Mouse (Mus musculus): Measurements from ENCODE around the gene Hdhd5. TPM values are rescaled to one million over a fixed set of nuclear protein-coding genes. Genes with fewer than 3 reads are reported as not detected.

Gene Hdhd5
- polyA plus RNA-seq, 1 experiment from 2014 or later, result 17.0 TPM

DNA sequence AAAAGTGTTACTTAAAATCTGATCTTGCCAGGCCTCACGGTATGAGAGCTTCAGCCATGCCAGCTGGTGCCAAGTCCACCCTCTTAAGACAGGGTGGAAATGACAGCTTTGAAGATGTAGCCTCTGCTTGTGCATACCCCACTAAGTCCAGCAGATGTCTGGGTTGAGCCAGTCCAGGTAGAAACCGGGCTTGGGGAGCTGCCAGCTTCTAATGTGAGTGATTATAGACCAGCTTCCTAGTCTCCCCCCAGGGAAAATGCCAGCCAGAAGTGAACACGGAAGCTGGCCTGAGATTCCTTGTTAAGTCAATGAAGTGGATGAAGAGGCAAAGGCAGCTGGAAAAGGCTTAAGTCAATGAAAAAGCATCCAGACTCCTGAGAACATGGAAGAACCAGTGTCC, 34.6 kb downstream of the Hdhd5 start:
- H3K9me3 ChIP-seq (ENCODE audit: control insufficient read depth, low read depth, low read length), result 0 out of 2 replicates have a peak, but pooled peaks cover 6% of the 10 kb centered on the region
- 57% methylated on average over 3 of the region's 3 CpGs for WGBS
- H3K9ac ChIP-seq (replicated peaks; ENCODE audit: low read depth, low read length), result no peak overlapping the region
- no peaks in the 10 kb centered on the region for H3K36me3 ChIP-seq (ENCODE audit: control insufficient read depth, insufficient read depth, low read length)
- no peak overlapping the region for H3K4me2 ChIP-seq (replicated peaks; ENCODE audit: low read depth, low read length)
- H3K27ac ChIP-seq (ENCODE audit: low read length), result no peak overlapping the region
- no peak for ATAC-seq (ENCODE audit: insufficient number of reproducible peaks, insufficient read depth, low FRiP score, low read depth)
- H3K27me3 ChIP-seq (ENCODE audit: control insufficient read depth, insufficient read depth, low read length), result peaks cover 14% of the 10 kb centered on the region
- H3K4me1 ChIP-seq (ENCODE audit: control insufficient read depth, insufficient read depth, low read length), result peaks cover 7% of the 10 kb centered on the region; the same call in 1 of the 2 replicates
- H3K4me3 ChIP-seq (ENCODE audit: low read depth, low read length), result no peak overlapping the region

DNA sequence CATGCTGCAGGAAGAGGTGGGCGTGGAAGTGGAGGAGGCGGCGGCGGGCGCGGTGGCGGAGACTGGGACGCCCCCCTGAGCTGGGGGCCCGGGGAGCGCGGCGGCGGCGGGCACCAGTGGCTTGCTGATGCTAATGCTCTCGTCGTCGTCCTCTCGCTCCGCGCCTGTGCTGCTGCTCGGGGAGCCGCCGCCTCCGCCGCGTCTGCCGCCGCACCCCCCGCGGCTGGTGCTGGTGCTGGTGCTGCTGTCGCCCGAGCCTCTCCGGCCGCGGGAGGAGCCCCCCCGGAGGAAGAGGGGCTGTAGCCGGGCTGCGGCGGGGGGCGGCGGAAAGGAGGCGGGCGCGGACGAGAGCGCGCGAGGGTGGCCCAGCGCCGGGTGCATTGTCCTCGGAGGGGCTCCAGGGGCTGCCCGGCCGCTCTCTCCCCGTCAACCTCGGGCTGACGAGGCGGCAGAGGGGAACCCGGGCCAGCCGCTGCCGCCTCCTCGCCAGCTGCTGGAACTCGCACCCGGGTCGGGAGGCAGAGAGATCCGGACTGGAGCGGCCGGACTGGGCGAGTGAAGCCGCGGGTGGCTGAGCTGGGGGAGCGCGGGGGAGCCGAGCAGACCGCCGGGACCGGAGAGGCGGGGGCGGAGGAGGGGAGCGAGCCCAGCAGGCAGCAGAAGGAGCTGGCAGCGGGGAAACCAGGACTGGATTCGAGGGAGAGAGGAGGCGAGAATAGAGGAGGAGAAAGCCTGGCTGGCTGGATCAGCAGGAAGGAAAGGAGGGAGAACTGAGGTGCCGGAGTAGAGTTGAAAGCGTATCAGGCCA, 37.5 kb downstream of the Hdhd5 start, which contains the start of gene Tmem121b:
Gene Tmem121b (minus strand): TSS at position 434 of the 808 bp plus-strand sequence.
- peak within 1 kb of the TSS; percentile 32; the same call in 1 of the 2 replicates for H3K9ac ChIP-seq (replicated peaks; ENCODE audit: low read depth, low read length)
- H3K9me3 ChIP-seq (ENCODE audit: control insufficient read depth, low read depth, low read length), result no peaks in the 10 kb centered on the region
- no peak within 1 kb of the TSS for H3K27ac ChIP-seq (ENCODE audit: low read length)
- peak within 1 kb of the TSS; percentile 50 for H3K4me3 ChIP-seq (ENCODE audit: low read depth, low read length)
- peaks cover 7% of the 10 kb centered on the region; the same call in 1 of the 2 replicates for H3K4me1 ChIP-seq (ENCODE audit: control insufficient read depth, insufficient read depth, low read length)
- H3K4me2 ChIP-seq (replicated peaks; ENCODE audit: low read depth, low read length), result peak within 1 kb of the TSS; percentile 91
- peak; percentile 74 for ATAC-seq (ENCODE audit: insufficient number of reproducible peaks, insufficient read depth, low FRiP score, low read depth)
- H3K27me3 ChIP-seq (ENCODE audit: control insufficient read depth, insufficient read depth, low read length), result peaks cover 16% of the 10 kb centered on the region
- H3K36me3 ChIP-seq (ENCODE audit: control insufficient read depth, insufficient read depth, low read length), result no peaks in the 10 kb centered on the region
- 2% methylated on average over 61 of the region's 84 CpGs for WGBS

DNA sequence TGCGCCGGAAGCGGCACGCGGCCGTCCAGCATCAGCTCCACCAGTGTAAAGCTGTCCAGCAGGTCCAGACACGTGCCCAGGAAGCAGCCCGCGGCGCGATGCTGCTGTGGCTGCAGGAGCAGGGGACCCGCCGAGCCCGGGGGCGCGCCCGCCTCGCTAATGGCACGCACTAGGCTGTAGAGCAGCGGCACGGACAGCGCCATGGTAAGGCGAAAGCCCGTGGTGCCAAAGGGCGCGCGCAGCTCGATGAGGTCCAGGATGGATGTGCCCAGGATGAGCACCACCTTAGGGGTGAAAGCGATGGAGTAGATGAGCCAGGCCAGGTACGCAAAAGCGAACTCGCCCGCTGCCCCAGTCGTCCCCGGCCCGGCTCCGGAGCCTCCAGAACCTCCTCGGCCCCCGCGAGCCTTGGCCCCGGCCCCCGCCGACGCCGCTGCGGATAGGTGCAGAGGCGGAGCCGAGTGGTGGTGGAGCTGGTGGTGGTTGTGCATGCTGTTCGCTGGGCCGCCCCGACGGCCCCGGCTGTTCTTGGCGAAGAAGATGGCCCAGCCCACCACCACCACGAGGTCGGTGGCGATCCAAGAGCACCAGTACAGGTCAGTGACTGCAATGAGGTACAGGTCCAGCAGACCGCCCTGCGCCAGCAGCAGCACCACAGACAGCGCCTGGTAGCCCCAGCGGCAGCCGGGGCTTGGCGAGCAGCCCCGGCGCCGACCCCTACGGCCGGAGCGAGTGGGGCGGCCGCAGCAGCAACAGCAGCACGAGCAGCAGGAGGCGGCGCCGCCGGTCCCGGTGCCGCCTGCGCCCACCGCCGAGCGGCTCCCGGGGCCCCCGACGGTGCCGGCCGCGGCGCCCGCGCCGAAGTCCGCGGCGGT, 38.4 kb downstream of the Hdhd5 start:
- H3K27me3 ChIP-seq (ENCODE audit: control insufficient read depth, insufficient read depth, low read length), result peaks cover 16% of the 10 kb centered on the region
- no peaks in the 10 kb centered on the region for H3K9me3 ChIP-seq (ENCODE audit: control insufficient read depth, low read depth, low read length)
- ATAC-seq (ENCODE audit: insufficient number of reproducible peaks, insufficient read depth, low FRiP score, low read depth), result no peak

DNA sequence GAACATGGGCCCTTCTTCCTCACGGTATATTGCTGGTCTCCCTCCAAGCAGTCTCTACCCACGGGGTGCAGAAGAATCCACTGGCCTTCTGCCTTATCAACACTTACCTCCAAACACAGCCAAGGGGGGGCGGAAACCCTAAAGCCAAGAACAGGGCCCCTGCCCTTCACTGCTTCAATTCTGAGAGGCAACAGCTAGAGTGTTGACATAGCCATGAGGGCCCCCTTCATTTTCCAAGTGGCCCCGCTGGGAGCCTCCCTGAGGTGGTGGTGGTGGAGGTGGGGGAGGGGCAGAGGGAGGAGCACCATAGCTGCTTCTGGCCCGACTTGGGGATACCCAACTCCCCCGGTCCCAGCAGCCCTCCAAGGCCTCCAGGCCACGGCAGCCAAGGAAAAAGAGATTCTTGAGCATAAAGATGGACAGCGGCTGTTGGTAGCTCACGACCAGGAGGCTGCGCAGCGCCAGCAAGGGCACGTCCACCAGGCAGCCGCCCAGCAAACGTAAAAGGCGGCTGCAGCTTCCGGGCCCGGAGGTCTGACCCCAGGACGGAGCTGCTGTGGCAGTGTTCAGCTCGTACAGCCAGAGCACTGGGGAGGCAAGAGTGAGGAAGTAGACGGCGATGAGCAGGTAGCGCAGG, 39.1 kb downstream of the Hdhd5 start:
- Histone ChIP-seq H3K4me1 (ENCODE audit: control insufficient read depth, insufficient read depth, low read length) (peaks cover 7% of the 10 kb centered on the region; the same call in 1 of the 2 replicates), H3K9me3 (ENCODE audit: control insufficient read depth, low read depth, low read length) (no peaks in the 10 kb centered on the region), H3K9ac (replicated peaks; ENCODE audit: low read depth, low read length) (no peak overlapping the region), H3K36me3 (ENCODE audit: control insufficient read depth, insufficient read depth, low read length) (no peaks in the 10 kb centered on the region), H3K4me3 (ENCODE audit: low read depth, low read length) (peak overlapping the region; percentile 50), H3K4me2 (replicated peaks; ENCODE audit: low read depth, low read length) (peak overlapping the region; percentile 91), H3K27me3 (ENCODE audit: control insufficient read depth, insufficient read depth, low read length) (peaks cover 16% of the 10 kb centered on the region), H3K27ac (ENCODE audit: low read length) (no peak overlapping the region)
- ATAC-seq (ENCODE audit: insufficient number of reproducible peaks, insufficient read depth, low FRiP score, low read depth), result no peak
- WGBS, result 9% methylated on average over 22 of the region's 22 CpGs

More for the DNA sequence above, 38.4 kb downstream of the Hdhd5 start:
- Histone ChIP-seq H3K36me3 (ENCODE audit: control insufficient read depth, insufficient read depth, low read length) (no peaks in the 10 kb centered on the region), H3K4me2 (replicated peaks; ENCODE audit: low read depth, low read length) (peak overlapping the region; percentile 91), H3K4me3 (ENCODE audit: low read depth, low read length) (peak overlapping the region; percentile 50), H3K4me1 (ENCODE audit: control insufficient read depth, insufficient read depth, low read length) (peaks cover 7% of the 10 kb centered on the region; the same call in 1 of the 2 replicates), H3K9ac (replicated peaks; ENCODE audit: low read depth, low read length) (no peak overlapping the region), H3K27ac (ENCODE audit: low read length) (no peak overlapping the region)
- WGBS, result under 1% methylated on average over 84 of the region's 95 CpGs

DNA sequence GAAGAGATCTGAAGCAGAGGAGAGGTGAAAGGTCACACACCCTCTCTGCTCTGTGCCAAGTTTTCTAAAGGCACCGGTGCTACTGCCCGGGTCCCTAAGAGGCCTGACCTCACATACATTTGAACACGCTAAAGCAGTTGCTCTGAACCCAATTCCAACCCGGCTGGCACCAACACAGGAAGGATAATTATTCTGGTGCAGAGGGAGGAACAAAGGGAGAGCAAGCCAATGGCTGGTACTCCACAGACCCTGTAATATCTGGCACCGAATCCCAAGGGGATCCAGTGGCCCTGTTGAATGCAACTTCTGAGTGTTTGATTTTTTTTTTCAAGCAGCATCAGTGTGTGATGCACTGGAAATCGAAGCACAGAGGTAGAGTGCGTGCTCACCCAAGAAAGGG, 40.1 kb downstream of the Hdhd5 start:
- no peak for ATAC-seq (ENCODE audit: insufficient number of reproducible peaks, insufficient read depth, low FRiP score, low read depth)
- Histone ChIP-seq H3K27ac (ENCODE audit: low read length) (no peak overlapping the region), H3K4me2 (replicated peaks; ENCODE audit: low read depth, low read length) (no peak overlapping the region), H3K9ac (replicated peaks; ENCODE audit: low read depth, low read length) (no peak overlapping the region), H3K4me3 (ENCODE audit: low read depth, low read length) (no peak overlapping the region), H3K9me3 (ENCODE audit: control insufficient read depth, low read depth, low read length) (no peaks in the 10 kb centered on the region), H3K36me3 (ENCODE audit: control insufficient read depth, insufficient read depth, low read length) (no peaks in the 10 kb centered on the region), H3K27me3 (ENCODE audit: control insufficient read depth, insufficient read depth, low read length) (peaks cover 16% of the 10 kb centered on the region), H3K4me1 (ENCODE audit: control insufficient read depth, insufficient read depth, low read length) (peaks cover 7% of the 10 kb centered on the region; the same call in 1 of the 2 replicates)
- 63% methylated on average over 7 of the region's 7 CpGs for WGBS

DNA sequence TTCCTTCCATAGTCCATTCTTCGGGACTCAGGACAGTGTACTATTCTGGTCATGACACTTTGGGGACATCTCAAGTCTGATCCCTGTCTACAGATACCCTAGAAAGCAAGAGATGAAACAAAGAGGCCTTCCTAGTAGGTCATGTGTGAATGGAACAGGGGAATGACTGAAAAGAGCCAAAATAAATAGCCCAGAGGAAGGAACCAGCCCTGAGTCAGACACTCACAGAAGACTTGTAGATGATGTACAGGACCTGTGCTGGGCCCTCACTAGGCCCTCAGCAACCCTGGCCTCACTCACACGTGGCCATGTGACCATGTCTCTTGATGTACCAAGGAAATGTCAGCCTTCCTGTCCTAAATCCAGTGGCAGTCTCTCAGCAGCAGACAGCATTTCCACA, 41.7 kb downstream of the Hdhd5 start:
- Histone ChIP-seq H3K4me3 (ENCODE audit: low read depth, low read length) (no peak overlapping the region), H3K9ac (replicated peaks; ENCODE audit: low read depth, low read length) (no peak overlapping the region), H3K36me3 (ENCODE audit: control insufficient read depth, insufficient read depth, low read length) (no peaks in the 10 kb centered on the region), H3K4me1 (ENCODE audit: control insufficient read depth, insufficient read depth, low read length) (peaks cover 7% of the 10 kb centered on the region; the same call in 1 of the 2 replicates), H3K27ac (ENCODE audit: low read length) (no peak overlapping the region), H3K4me2 (replicated peaks; ENCODE audit: low read depth, low read length) (no peak overlapping the region), H3K9me3 (ENCODE audit: control insufficient read depth, low read depth, low read length) (no peaks in the 10 kb centered on the region), H3K27me3 (ENCODE audit: control insufficient read depth, insufficient read depth, low read length) (peaks cover 16% of the 10 kb centered on the region)
- ATAC-seq (ENCODE audit: insufficient number of reproducible peaks, insufficient read depth, low FRiP score, low read depth), result no peak
- 62% methylated on average over 2 of the region's 2 CpGs for WGBS

DNA sequence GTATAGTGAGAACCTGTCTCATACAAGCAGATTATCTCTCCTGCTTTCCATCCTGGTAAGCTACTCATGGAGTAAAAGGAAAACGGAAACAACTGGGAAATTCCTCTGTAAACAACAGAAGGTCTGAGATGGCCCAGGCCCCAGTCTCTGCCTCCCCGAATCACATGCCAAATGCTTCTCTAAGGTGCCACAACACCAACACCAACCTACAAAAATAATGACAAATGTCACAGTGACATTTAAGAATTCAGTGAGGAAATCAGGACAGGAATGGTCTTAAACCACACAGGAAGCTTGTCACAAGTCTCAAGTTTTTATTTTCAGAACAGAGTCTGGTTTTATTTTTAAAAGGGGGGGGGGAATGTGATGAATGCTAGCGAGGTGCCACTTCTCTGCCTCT, 42.5 kb downstream of the Hdhd5 start:
- H3K27ac ChIP-seq (ENCODE audit: low read length), result no peak overlapping the region
- no peaks in the 10 kb centered on the region for H3K36me3 ChIP-seq (ENCODE audit: control insufficient read depth, insufficient read depth, low read length)
- no peak overlapping the region for H3K4me2 ChIP-seq (replicated peaks; ENCODE audit: low read depth, low read length)
- H3K4me1 ChIP-seq (ENCODE audit: control insufficient read depth, insufficient read depth, low read length), result peaks cover 5% of the 10 kb centered on the region; the same call in 1 of the 2 replicates
- WGBS, result 52% methylated on average over 3 of the region's 3 CpGs
- no peak overlapping the region for H3K4me3 ChIP-seq (ENCODE audit: low read depth, low read length)
- H3K9ac ChIP-seq (replicated peaks; ENCODE audit: low read depth, low read length), result no peak overlapping the region
- ATAC-seq (ENCODE audit: insufficient number of reproducible peaks, insufficient read depth, low FRiP score, low read depth), result no peak
- no peaks in the 10 kb centered on the region for H3K9me3 ChIP-seq (ENCODE audit: control insufficient read depth, low read depth, low read length)
- peaks cover 16% of the 10 kb centered on the region for H3K27me3 ChIP-seq (ENCODE audit: control insufficient read depth, insufficient read depth, low read length)

DNA sequence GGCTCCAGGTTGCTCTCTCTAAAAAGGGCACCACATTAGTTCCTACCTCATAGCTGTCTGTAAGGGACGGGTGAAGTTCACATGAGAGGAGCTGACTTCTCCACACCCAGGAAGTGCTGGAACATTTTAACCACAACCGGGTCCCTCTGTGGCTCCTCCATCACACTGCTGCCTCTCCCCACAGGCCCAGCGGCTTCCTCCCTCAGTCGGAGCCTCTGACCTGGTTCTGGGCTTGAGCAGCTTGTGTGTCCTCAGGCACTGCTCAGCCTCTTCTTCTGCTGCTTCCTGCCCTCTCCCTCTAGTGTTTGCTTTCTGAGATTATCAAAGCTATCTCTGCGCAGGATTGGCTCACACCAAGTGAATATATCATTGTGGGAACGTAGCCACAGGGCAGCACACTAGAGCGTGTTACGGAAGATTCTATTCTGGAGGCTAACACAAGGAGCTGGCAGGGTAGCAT, 45.0 kb downstream of the Hdhd5 start:
- no peaks in the 10 kb centered on the region for H3K4me1 ChIP-seq (ENCODE audit: control insufficient read depth, insufficient read depth, low read length)
- ATAC-seq (ENCODE audit: insufficient number of reproducible peaks, insufficient read depth, low FRiP score, low read depth), result no peak
- 61% methylated on average over 8 of the region's 8 CpGs for WGBS
- H3K4me3 ChIP-seq (ENCODE audit: low read depth, low read length), result no peak overlapping the region
- no peaks in the 10 kb centered on the region for H3K9me3 ChIP-seq (ENCODE audit: control insufficient read depth, low read depth, low read length)
- H3K27me3 ChIP-seq (ENCODE audit: control insufficient read depth, insufficient read depth, low read length), result no peaks in the 10 kb centered on the region
- H3K27ac ChIP-seq (ENCODE audit: low read length), result no peak overlapping the region
- no peaks in the 10 kb centered on the region for H3K36me3 ChIP-seq (ENCODE audit: control insufficient read depth, insufficient read depth, low read length)
- no peak overlapping the region for H3K4me2 ChIP-seq (replicated peaks; ENCODE audit: low read depth, low read length)
- no peak overlapping the region for H3K9ac ChIP-seq (replicated peaks; ENCODE audit: low read depth, low read length)

Measured in stomach, embryonic 14.5 days (tissue).